Mouse (Mus musculus) spleen, adult 2 months (tissue): Measurements from ENCODE around the gene Prnp.

Source experiments
- CTCF ChIP-seq: fragments of 200-500 bp; IDR thresholded peaks from 2 replicates; pipeline ENCODE4 v1.5.1; 2011; ENCODE audit warnings: mild to moderate bottlenecking, inconsistent platforms; ENCODE audit not compliant: insufficient read depth, insufficient read length, insufficient replicate concordance; ENCODE audit errors: extremely low read depth
- POLR2A ChIP-seq: fragments of 200-500 bp; IDR thresholded peaks from 2 replicates; pipeline ENCODE4 v1.6.1; 2011; ENCODE audit warnings: low read depth, low read length, inconsistent platforms

DNA sequence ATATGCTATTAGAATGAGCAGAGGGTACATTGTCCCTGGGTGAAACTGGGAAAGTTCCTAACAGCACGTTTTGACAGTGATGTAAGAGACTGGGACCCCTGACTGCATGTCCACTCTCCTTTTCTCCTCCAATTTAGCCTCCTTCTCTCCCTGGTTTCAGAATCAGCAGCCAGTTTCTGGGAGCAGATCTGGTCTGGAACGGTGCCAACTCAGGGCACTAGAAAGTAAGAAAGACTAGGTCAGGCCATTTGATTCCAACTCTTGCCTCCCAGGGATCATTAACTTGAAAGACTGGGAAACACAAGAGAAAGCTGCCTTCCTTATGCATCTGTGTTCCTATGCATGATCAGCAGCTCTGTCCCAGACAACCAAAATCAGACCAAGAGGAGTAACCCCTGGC, 42.7 kb downstream of the Prnp start:
- TF ChIP-seq CTCF (no peak), POLR2A (no peak)
